Mouse (Mus musculus): ENCODE results near the gene Hlx. TPM values are rescaled to one million over a fixed set of nuclear protein-coding genes. Genes with fewer than 3 reads are reported as not detected.

Hlx gene
- polyA plus RNA-seq (2014; fragmentation: Illumina TruSeq; extraction: RNeasy Lipid Tissue Mini Kit (QIAGEN cat#74804); ENCODE audit: insufficient read depth, low read depth, low replicate concordance): 33.3 TPM

DNA sequence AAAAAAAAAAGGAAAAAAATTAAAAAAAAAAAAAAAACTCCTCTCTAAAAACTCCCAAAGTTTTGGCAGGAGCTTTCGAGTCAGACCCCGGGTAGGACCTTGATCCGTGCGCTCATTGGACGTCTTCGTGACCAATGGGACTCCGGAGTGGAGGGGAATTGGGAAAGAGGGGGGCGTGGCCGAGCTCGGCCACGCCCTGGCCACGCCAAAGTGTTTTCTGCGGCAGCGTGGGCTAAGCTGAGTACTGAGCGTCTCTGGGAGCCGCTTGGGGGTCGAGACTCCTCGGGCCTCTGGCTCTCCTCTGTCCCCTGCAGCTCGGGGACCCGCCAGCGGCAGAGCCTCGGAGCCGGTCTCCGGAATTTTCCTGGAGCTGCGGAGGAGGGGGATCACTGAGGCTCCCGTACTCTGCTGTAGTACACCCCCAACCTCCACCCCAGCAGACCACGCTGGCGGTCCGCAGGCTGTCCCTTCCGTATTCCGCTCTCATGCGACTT is at the start of gene Hlx:
Hlx (minus strand) TSS at position 64 of the 494 bp plus-strand sequence.

Other genes with a start within 250 kb of the Hlx start
- 1.2 TPM for gene Marc1, start 78.7 kb upstream of the Hlx start, polyA plus RNA-seq (2014; fragmentation: Illumina TruSeq; extraction: RNeasy Lipid Tissue Mini Kit (QIAGEN cat#74804); ENCODE audit: insufficient read depth, low read depth, low replicate concordance)
- gene Marc2, start 113.8 kb upstream of the Hlx start, polyA plus RNA-seq (2014; fragmentation: Illumina TruSeq; extraction: RNeasy Lipid Tissue Mini Kit (QIAGEN cat#74804); ENCODE audit: insufficient read depth, low read depth, low replicate concordance): 187 TPM
- gene C130074G19Rik, start 150.6 kb upstream of the Hlx start, polyA plus RNA-seq (2014; fragmentation: Illumina TruSeq; extraction: RNeasy Lipid Tissue Mini Kit (QIAGEN cat#74804); ENCODE audit: insufficient read depth, low read depth, low replicate concordance): 44.7 TPM